Mouse (Mus musculus): ENCODE data around the gene Cypt4. TPM values are rescaled to one million over a fixed set of nuclear protein-coding genes. Genes with fewer than 3 reads are reported as not detected.

Cypt4 gene
- not detected for polyA plus RNA-seq (2017; shearing (Covaris generic))

DNA sequence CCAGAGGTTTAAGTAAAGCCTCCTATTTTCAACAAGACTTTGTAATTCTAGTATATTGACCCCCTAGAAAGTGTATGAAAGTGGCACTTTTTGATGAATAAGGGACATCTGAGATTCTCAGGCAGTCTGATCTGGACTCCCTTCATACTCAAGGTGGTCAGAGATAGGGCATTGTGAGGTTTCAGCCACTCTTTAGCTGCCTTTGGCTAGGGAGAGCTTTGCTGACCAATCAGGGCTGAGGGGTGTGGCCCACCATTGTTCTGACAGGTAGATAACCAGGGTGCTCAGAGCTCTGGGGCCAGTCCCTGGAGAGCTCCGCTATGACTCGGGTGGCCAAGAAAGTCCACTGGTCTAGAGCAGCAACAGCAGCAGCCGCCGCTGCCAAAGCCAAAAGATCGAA, at the start of gene Cypt4:
Cypt4 (plus strand) TSS at position 301 of the 400 bp plus-strand sequence.

Other genes starting within 250 kb of the Cypt4 start
- 14.9 TPM for gene Dpy19l1, start 122.1 kb upstream of the Cypt4 start, polyA plus RNA-seq (2017; shearing (Covaris generic))
- gene Dpy19l2, start 71.1 kb downstream of the Cypt4 start, polyA plus RNA-seq (2017; shearing (Covaris generic)): not detected
- 0.18 TPM for gene Tbx20, start 149.1 kb downstream of the Cypt4 start, polyA plus RNA-seq (2017; shearing (Covaris generic))